Mouse (Mus musculus): ENCODE data around the gene Tomm22. TPM values are rescaled to one million over a fixed set of nuclear protein-coding genes. Genes with fewer than 3 reads are reported as not detected.

Tomm22 gene
- polyA plus RNA-seq, 1 experiment from 2014 or later, result 301 TPM

DNA sequence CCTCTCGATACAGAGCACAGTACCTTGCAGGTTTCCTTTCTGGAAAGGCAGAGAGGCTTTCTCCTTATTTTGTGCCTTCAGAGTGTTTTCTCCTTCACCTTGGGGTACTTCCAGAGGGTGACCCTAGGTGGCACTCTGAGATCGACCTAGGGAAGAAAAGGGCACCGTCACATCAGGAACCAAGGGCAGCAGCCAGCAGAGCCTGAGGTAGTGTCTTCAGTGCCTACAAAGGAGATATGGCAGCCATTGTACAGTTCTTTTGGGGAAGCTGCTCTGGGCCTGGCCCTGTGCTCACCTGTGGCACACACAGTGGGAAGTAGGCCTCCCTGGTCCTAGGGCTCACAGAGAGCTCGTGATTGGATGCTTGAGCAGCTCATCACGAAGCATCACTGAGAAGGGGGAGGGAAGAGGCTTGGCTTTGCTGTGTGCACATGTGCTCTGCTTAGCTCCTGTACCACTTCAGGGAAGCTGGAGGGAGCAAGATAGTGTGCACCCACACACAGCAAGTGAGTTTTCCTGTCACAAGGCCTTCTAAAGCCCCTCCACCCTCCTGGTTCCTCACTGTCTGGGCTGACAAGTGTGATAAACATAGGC is 37.7 kb downstream of the Tomm22 start:
- H3K4me1 ChIP-seq (replicated peaks), result no peaks in the 10 kb centered on the region
- 92% methylated on average over 5 of the region's 5 CpGs for WGBS
- H3K36me3 ChIP-seq, result peaks cover 71% of the 10 kb centered on the region
- H3K4me3 ChIP-seq, result no peak overlapping the region
- no peak overlapping the region for H3K27ac ChIP-seq
- DNase-seq (ENCODE audit: low spot score), result no peak
- H3K27me3 ChIP-seq (ENCODE audit: insufficient read depth, poor library complexity, severe bottlenecking), result no peaks in the 10 kb centered on the region
- no peaks in the 10 kb centered on the region for H3K9me3 ChIP-seq

DNA sequence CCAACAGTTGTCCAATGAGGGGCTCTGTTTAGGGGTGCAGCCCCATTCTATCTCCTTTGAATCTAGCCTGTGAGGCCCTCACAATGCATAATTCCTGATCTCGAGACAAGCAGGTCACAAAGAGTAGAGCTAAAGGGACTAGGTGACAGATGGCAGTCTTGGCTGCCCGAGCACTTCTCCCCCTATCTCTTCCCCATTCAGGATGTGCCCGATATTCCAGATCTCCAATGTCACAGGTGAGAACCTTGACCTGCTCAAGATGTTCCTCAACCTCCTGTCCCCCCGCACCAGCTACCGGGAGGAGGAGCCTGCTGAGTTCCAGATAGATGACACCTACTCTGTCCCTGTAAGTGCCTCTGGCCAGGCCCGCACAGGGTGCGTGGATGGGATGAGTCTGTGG is 45.0 kb downstream of the Tomm22 start:
- DNase-seq (ENCODE audit: low spot score), result no peak
- no peaks in the 10 kb centered on the region for H3K9me3 ChIP-seq
- H3K36me3 ChIP-seq, result peaks cover 100% of the 10 kb centered on the region
- WGBS, result 93% methylated on average over 7 of the region's 7 CpGs
- H3K4me3 ChIP-seq, result no peak overlapping the region
- H3K27me3 ChIP-seq (ENCODE audit: insufficient read depth, poor library complexity, severe bottlenecking), result no peaks in the 10 kb centered on the region
- H3K4me1 ChIP-seq (replicated peaks), result no peaks in the 10 kb centered on the region
- no peak overlapping the region for H3K27ac ChIP-seq

DNA sequence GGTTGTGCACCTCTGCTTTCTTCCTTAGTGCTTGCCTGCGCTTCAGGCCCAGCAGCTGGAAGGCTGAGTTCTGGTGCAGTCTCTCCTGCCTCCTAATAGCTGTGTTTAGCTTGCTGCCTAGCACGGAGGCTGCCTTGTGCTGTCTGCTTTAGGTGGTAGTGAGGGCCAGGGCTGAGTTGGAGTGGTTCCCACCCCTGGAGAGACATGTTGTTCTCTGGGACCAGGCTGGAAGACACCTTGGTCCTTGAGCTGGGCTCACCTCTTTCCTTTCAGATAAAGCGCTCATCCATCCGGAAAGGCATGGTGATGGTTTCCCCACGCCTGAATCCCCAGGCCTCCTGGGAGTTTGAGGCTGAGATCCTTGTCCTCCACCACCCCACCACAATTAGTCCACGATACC is 46.0 kb downstream of the Tomm22 start:
- H3K4me1 ChIP-seq (replicated peaks), result no peaks in the 10 kb centered on the region
- 93% methylated on average over 6 of the region's 6 CpGs for WGBS
- H3K9me3 ChIP-seq, result no peaks in the 10 kb centered on the region
- H3K36me3 ChIP-seq, result peaks cover 98% of the 10 kb centered on the region
- H3K27me3 ChIP-seq (ENCODE audit: insufficient read depth, poor library complexity, severe bottlenecking), result no peaks in the 10 kb centered on the region
- H3K4me3 ChIP-seq, result no peak overlapping the region
- DNase-seq (ENCODE audit: low spot score), result no peak
- H3K27ac ChIP-seq, result no peak overlapping the region

DNA sequence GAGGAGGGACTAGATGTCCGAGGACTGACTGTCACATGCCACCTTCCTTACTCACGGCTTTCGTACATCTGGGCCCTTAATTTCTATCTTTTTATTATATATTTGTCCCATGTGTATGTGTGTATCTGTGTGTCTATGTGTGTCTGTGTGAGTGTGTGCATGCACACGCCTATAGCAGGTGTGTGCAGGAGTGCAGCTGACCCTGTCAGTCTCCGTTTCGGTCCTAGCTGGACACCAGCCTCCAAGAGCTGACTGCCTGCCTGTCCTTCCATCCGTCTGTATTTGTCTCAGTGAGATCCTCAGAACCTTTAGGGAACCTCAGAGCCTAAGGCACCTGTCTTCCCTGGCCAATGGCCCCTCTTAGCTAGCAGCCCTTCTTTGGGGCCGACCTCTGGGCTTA is 49.6 kb downstream of the Tomm22 start:
- Histone ChIP-seq H3K27me3 (ENCODE audit: insufficient read depth, poor library complexity, severe bottlenecking) (no peaks in the 10 kb centered on the region), H3K9me3 (no peaks in the 10 kb centered on the region), H3K36me3 (peaks cover 91% of the 10 kb centered on the region), H3K27ac (no peak overlapping the region), H3K4me3 (no peak overlapping the region), H3K4me1 (replicated peaks) (no peaks in the 10 kb centered on the region)
- WGBS, result 92% methylated on average over 8 of the region's 8 CpGs
- DNase-seq (ENCODE audit: low spot score), result no peak

DNA sequence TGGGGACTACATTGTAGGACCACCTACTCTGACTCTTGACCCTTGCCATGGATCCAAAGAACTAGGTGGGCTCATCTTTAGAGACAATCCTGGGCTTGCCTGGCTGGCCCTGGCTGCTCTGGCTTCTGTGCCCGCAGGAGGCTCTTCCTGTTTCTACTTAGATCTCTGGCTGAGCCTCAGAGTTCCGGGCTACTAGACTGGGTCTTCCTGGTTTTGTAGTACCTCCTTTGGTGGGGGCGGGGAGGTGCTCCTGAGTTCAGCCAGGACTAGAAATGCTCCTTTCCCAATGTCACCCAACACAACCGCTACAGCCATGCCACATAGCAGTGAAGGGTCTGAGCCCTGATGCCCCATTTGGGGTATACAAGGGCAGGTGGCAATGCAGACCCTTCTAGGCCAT is 50.1 kb downstream of the Tomm22 start:
- H3K4me3 ChIP-seq, result no peak overlapping the region
- no peak for DNase-seq (ENCODE audit: low spot score)
- no peaks in the 10 kb centered on the region for H3K27me3 ChIP-seq (ENCODE audit: insufficient read depth, poor library complexity, severe bottlenecking)
- peaks cover 91% of the 10 kb centered on the region for H3K36me3 ChIP-seq
- 79% methylated on average over 4 of the region's 4 CpGs for WGBS
- no peaks in the 10 kb centered on the region for H3K4me1 ChIP-seq (replicated peaks)
- no peak overlapping the region for H3K27ac ChIP-seq
- H3K9me3 ChIP-seq, result no peaks in the 10 kb centered on the region

Other genes with a start within 250 kb of the Tomm22 start
- 148 and 190 TPM in 2 replicates for gene Csnk1e, start 215.3 kb upstream of the Tomm22 start, polyA plus RNA-seq (2016; fragmentation: Nextera tagmentation; extraction: Ambion mirVana)
- gene Kcnj4, start 165.6 kb upstream of the Tomm22 start, polyA plus RNA-seq (2016; fragmentation: Nextera tagmentation; extraction: Ambion mirVana), result not detected in 2 replicates
- 11.4 and 21.5 TPM in 2 replicates for gene Kdelr3, start 154.4 kb upstream of the Tomm22 start, polyA plus RNA-seq (2016; fragmentation: Nextera tagmentation; extraction: Ambion mirVana)
- 46.9 and 50.1 TPM in 2 replicates for gene Ddx17, start 124.1 kb upstream of the Tomm22 start, polyA plus RNA-seq (2016; fragmentation: Nextera tagmentation; extraction: Ambion mirVana)
- gene Dmc1, start 65.8 kb upstream of the Tomm22 start, polyA plus RNA-seq (2016; fragmentation: Nextera tagmentation; extraction: Ambion mirVana), result 1.2 and 1.5 TPM in 2 replicates
- 2.2 and 2.4 TPM in 2 replicates for gene Fam227a, start 11.9 kb upstream of the Tomm22 start, polyA plus RNA-seq (2016; fragmentation: Nextera tagmentation; extraction: Ambion mirVana)
- gene Cby1, start 11.7 kb upstream of the Tomm22 start, polyA plus RNA-seq (2016; fragmentation: Nextera tagmentation; extraction: Ambion mirVana), result 71.0 and 91.5 TPM in 2 replicates
- 18.6 and 20.7 TPM in 2 replicates for gene Josd1, start 17.1 kb downstream of the Tomm22 start, polyA plus RNA-seq (2016; fragmentation: Nextera tagmentation; extraction: Ambion mirVana)
- gene Gtpbp1, start 20.0 kb downstream of the Tomm22 start, polyA plus RNA-seq (2016; fragmentation: Nextera tagmentation; extraction: Ambion mirVana), result 44.7 and 44.8 TPM in 2 replicates
- 2.0 and 5.0 TPM in 2 replicates for gene Sun2, start 71.7 kb downstream of the Tomm22 start, polyA plus RNA-seq (2016; fragmentation: Nextera tagmentation; extraction: Ambion mirVana)
- 68.0 and 83.0 TPM in 2 replicates for gene Dnal4, start 107.0 kb downstream of the Tomm22 start, polyA plus RNA-seq (2016; fragmentation: Nextera tagmentation; extraction: Ambion mirVana)
- 2.2 and 4.6 TPM in 2 replicates for gene Nptxr, start 133.9 kb downstream of the Tomm22 start, polyA plus RNA-seq (2016; fragmentation: Nextera tagmentation; extraction: Ambion mirVana)
- 0.14 and 0.17 TPM in 2 replicates for gene Npcd, start 163.4 kb downstream of the Tomm22 start, polyA plus RNA-seq (2016; fragmentation: Nextera tagmentation; extraction: Ambion mirVana)
- 20.7 and 26.1 TPM in 2 replicates for gene Cbx6, start 163.8 kb downstream of the Tomm22 start, polyA plus RNA-seq (2016; fragmentation: Nextera tagmentation; extraction: Ambion mirVana)
- 6.9 and 9.0 TPM in 2 replicates for gene Apobec3, start 220.8 kb downstream of the Tomm22 start, polyA plus RNA-seq (2016; fragmentation: Nextera tagmentation; extraction: Ambion mirVana)